Mouse (Mus musculus) megakaryocyte, embryonic 14.5 days (primary cell): ENCODE results near the gene Wdfy3.

ENCODE experiments used
- FLI1 ChIP-seq: IDR thresholded peaks from 2 replicates; pipeline ENCODE4 v1.6.1; 2012; ENCODE audit warnings: low read length, inconsistent platforms, mixed read lengths
- GATA1 ChIP-seq: IDR thresholded peaks from 3 replicates; pipeline ENCODE4 v1.6.1; 2012; ENCODE audit warnings: mixed read lengths, low read length, inconsistent platforms, borderline replicate concordance

GRCm38 (mm10) chr5:101934629-101935028, 135.1 kb downstream of the Wdfy3 start:
- TF ChIP-seq GATA1 (no peak), FLI1 (no peak)
